Mouse (Mus musculus): ENCODE results near the gene Trp53bp2. TPM values are rescaled to one million over a fixed set of nuclear protein-coding genes. Genes with fewer than 3 reads are reported as not detected.

Trp53bp2 gene
- polyA plus RNA-seq, 1 experiment from 2014 or later: 17.9 TPM

- 96% methylated on average over 6 of the region's 7 CpGs for WGBS (ENCODE audit: missing documents)
- H3K4me3 ChIP-seq (ENCODE audit: inconsistent target): no peak overlapping the region
- peaks cover 39% of the 10 kb centered on the region for H3K79me2 ChIP-seq (ENCODE audit: inconsistent target)
- peaks cover 62% of the 10 kb centered on the region for H3K36me3 ChIP-seq (ENCODE audit: inconsistent target)
- H3K27ac ChIP-seq: no peak overlapping the region
Measured at GRCm38 (mm10) chr1:182490568-182490967, 81.6 kb downstream of the Trp53bp2 start.

DNA sequence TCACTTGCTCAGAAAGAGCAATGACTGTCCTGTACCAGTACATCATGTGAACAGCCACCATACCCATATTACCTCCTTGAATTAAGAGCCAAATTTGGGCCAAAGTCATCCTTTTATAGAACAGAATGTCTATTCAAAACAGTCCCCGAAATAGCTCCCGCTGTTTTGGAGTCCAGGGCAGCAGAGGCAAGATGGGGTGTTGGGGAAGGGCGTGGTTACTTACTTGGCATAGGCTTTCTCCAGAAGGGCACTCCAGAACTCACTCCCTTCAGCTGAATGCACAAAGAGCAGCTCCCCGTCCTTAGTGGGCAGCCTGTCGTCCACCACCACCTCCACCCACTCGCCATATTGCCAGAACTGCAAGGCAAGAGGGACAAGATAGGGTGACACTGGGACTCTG is 82.9 kb downstream of the Trp53bp2 start:
- 94% methylated on average over 6 of the region's 6 CpGs for WGBS (ENCODE audit: missing documents)
- Histone ChIP-seq H3K27ac (no peak overlapping the region), H3K36me3 (ENCODE audit: inconsistent target) (peaks cover 52% of the 10 kb centered on the region), H3K79me2 (ENCODE audit: inconsistent target) (peaks cover 51% of the 10 kb centered on the region), H3K4me3 (ENCODE audit: inconsistent target) (no peak overlapping the region)

GRCm38 (mm10) chr1:182494285-182495145 is 85.5 kb downstream of the Trp53bp2 start:
- H3K79me2 ChIP-seq (ENCODE audit: inconsistent target): peaks cover 78% of the 10 kb centered on the region
- 83% methylated on average over 16 of the region's 17 CpGs for WGBS (ENCODE audit: missing documents)
- H3K36me3 ChIP-seq (ENCODE audit: inconsistent target): peaks cover 27% of the 10 kb centered on the region; the same call in 1 of the 2 replicates
- no peak overlapping the region for H3K27ac ChIP-seq
- no peak overlapping the region for H3K4me3 ChIP-seq (ENCODE audit: inconsistent target)

- 91% methylated on average over 6 of the region's 6 CpGs for WGBS (ENCODE audit: missing documents)
- H3K36me3 ChIP-seq (ENCODE audit: inconsistent target): peaks cover 14% of the 10 kb centered on the region; the same call in 1 of the 2 replicates
- H3K27ac ChIP-seq: no peak overlapping the region
Measured at GRCm38 (mm10) chr1:182496685-182497084, 87.7 kb downstream of the Trp53bp2 start.

DNA sequence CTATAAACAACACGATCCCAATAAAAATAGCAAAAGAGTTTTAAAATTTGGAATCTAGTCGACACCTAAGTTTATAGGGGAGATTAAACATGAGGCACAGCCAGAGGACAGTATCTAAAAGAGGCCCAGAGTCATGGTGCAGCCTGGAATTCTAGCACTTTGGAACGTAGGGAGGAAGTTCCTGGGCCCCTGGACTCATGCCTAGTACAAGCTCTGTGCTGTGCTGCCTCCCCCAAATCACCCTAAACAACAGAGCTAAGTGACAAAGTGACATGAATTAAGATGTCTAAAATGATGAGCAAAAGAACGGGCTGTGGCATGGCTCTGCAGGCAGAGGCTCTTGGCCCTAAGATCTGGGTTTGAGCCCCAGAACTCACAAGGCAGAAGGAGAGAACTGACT is 88.8 kb downstream of the Trp53bp2 start:
- Histone ChIP-seq H3K36me3 (ENCODE audit: inconsistent target) (peaks cover 3% of the 10 kb centered on the region; the same call in 1 of the 2 replicates), H3K27ac (no peak overlapping the region), H3K4me3 (ENCODE audit: inconsistent target) (no peak overlapping the region), H3K79me2 (ENCODE audit: inconsistent target) (peaks cover 100% of the 10 kb centered on the region)
- 85% methylated on average over 4 of the region's 4 CpGs for WGBS (ENCODE audit: missing documents)

More at GRCm38 (mm10) chr1:182496685-182497084, 87.7 kb downstream of the Trp53bp2 start:
- Histone ChIP-seq H3K79me2 (ENCODE audit: inconsistent target) (peaks cover 100% of the 10 kb centered on the region), H3K4me3 (ENCODE audit: inconsistent target) (no peak overlapping the region)

DNA sequence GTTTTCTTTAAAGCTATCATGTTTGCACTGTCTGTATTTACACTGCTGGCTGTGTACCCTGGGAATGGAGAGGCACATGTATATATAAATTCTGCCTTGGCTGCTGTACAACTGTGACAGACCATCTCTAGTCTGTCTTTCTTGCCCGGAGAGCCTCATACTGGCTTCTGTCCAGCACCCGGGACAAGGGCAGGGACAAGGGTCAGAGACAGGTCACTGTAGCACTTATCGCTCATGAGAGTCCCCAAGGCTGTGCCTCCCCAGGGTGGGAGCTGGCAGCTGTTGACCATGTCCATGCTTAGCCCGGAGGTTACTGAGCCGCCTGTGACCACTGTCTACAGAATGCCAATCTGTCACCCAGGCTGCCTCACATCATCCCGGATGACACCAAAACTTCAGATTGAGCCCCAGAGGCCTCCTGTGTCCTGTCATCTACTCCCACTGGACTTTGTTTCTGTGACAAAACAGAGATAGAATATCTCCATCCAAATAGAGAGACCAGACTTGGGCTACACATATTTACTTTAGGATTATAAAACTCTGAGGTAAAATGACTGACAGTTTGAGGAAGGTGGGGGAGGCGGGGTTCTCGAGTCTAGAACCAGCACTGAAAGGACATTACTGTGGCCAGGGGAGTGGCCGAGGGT is 90.6 kb downstream of the Trp53bp2 start:
- Histone ChIP-seq H3K4me3 (ENCODE audit: inconsistent target) (no peak overlapping the region), H3K27ac (no peak overlapping the region), H3K79me2 (ENCODE audit: inconsistent target) (peaks cover 100% of the 10 kb centered on the region), H3K36me3 (ENCODE audit: inconsistent target) (no peaks in the 10 kb centered on the region)
- WGBS (ENCODE audit: missing documents): 78% methylated on average over 8 of the region's 9 CpGs

GRCm38 (mm10) chr1:182500224-182500623 is 91.3 kb downstream of the Trp53bp2 start:
- no peak overlapping the region for H3K27ac ChIP-seq
- H3K4me3 ChIP-seq (ENCODE audit: inconsistent target): no peak overlapping the region
- peaks cover 100% of the 10 kb centered on the region for H3K79me2 ChIP-seq (ENCODE audit: inconsistent target)
- 92% methylated on average over 2 of the region's 4 CpGs for WGBS (ENCODE audit: missing documents)
- no peaks in the 10 kb centered on the region for H3K36me3 ChIP-seq (ENCODE audit: inconsistent target)

DNA sequence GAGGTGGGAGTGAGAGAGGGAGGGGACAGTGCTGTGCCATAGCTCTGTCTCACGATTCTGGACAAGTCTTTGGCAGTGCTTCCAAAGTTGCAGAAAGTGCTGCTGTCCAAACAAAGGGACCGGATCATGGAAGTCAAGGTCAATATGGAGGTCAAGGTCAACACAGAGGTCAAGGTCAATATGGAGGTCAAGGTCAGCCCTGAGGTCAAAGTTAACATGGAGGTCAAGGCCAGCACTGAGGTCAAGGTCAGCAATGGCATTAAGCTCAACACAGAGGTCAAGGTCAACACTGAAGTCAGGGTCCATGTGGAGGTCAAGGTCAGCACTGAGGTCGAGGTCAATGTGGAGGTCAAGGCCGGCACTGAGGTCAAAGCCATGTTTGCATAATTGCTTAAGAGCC is 91.9 kb downstream of the Trp53bp2 start:
- Histone ChIP-seq H3K36me3 (ENCODE audit: inconsistent target) (no peaks in the 10 kb centered on the region), H3K27ac (no peak overlapping the region), H3K4me3 (ENCODE audit: inconsistent target) (no peak overlapping the region), H3K79me2 (ENCODE audit: inconsistent target) (peaks cover 100% of the 10 kb centered on the region)
- 90% methylated on average over 4 of the region's 4 CpGs for WGBS (ENCODE audit: missing documents)

GRCm38 (mm10) chr1:182501815-182502405 is 92.9 kb downstream of the Trp53bp2 start:
- WGBS (ENCODE audit: missing documents): 78% methylated on average over 7 of the region's 7 CpGs
- no peaks in the 10 kb centered on the region for H3K36me3 ChIP-seq (ENCODE audit: inconsistent target)

DNA sequence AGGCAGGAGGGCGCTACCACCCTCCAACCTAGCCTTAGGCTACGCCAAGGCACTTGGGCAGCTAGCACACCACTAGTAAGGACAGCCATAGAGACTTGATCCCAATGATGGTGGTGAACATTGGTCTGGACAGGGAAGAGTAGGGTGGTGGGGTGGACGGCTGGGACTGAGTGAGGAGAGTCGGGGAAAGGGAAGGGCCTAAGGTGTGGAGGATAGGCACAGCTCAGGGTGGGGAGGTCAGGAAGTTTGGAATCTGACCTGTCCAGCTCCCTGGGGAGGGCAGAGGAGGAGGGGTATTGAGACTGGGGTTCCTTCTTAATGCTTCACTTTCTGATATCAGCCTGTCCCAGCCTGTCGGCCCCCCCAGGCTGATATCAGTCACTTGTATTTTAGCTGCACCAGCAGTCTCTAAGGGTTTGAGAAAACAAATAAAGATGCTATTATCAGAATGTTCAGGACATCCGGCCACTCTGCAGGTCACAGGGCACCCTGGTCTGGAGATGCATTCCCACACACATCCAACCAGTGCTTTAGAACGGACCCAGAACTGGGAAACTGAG is 93.6 kb downstream of the Trp53bp2 start:
- H3K27ac ChIP-seq: no peak overlapping the region
- no peak overlapping the region for H3K4me3 ChIP-seq (ENCODE audit: inconsistent target)
- no peaks in the 10 kb centered on the region for H3K36me3 ChIP-seq (ENCODE audit: inconsistent target)
- 92% methylated on average over 7 of the region's 7 CpGs for WGBS (ENCODE audit: missing documents)
- H3K79me2 ChIP-seq (ENCODE audit: inconsistent target): peaks cover 85% of the 10 kb centered on the region

More at GRCm38 (mm10) chr1:182501815-182502405, 92.9 kb downstream of the Trp53bp2 start:
- no peak overlapping the region for H3K27ac ChIP-seq
- H3K79me2 ChIP-seq (ENCODE audit: inconsistent target): peaks cover 92% of the 10 kb centered on the region
- no peak overlapping the region for H3K4me3 ChIP-seq (ENCODE audit: inconsistent target)

GRCm38 (mm10) chr1:182503206-182503900 is 94.4 kb downstream of the Trp53bp2 start:
- H3K79me2 ChIP-seq (ENCODE audit: inconsistent target): peaks cover 79% of the 10 kb centered on the region
- no peak overlapping the region for H3K4me3 ChIP-seq (ENCODE audit: inconsistent target)
- H3K36me3 ChIP-seq (ENCODE audit: inconsistent target): no peaks in the 10 kb centered on the region; the same call in 1 of the 2 replicates
- WGBS (ENCODE audit: missing documents): 75% methylated on average over 13 of the region's 13 CpGs
- H3K27ac ChIP-seq: peak overlapping the region; percentile 88

- Histone ChIP-seq H3K27ac (peak overlapping the region; percentile 88), H3K4me3 (ENCODE audit: inconsistent target) (no peak overlapping the region), H3K79me2 (ENCODE audit: inconsistent target) (peaks cover 79% of the 10 kb centered on the region), H3K36me3 (ENCODE audit: inconsistent target) (peaks cover 7% of the 10 kb centered on the region; the same call in 1 of the 2 replicates)
- 6% methylated on average over 4 of the region's 4 CpGs for WGBS (ENCODE audit: missing documents)
Measured at GRCm38 (mm10) chr1:182504223-182504622, 95.3 kb downstream of the Trp53bp2 start.

DNA sequence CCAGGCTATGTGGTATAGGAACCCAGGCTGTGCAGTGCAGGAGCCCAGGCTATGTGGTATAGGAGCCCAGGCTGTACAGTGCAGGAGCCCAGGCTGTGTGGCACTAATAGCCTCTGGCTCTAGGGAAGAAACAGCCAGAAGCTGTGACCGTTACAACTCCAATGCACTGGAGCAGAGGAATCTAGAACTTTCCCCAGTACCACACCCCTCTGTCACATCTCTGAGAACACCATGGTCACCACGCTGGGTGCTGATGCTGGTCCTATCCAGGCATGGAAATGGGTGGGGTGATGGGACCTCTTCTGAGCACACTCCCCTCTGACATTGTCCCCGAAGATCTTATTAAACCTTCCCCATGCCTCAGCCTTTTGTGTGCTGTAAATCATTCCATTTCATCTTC is 96.3 kb downstream of the Trp53bp2 start:
- WGBS (ENCODE audit: missing documents): 84% methylated on average over 3 of the region's 3 CpGs
- H3K36me3 ChIP-seq (ENCODE audit: inconsistent target): peaks cover 17% of the 10 kb centered on the region; the same call in 1 of the 2 replicates
- H3K27ac ChIP-seq: peak overlapping the region; percentile 88
- peaks cover 79% of the 10 kb centered on the region for H3K79me2 ChIP-seq (ENCODE audit: inconsistent target)
- no peak overlapping the region for H3K4me3 ChIP-seq (ENCODE audit: inconsistent target)
